Mouse (Mus musculus) effector memory CD4-positive, alpha-beta T cell, adult 5 months (primary cell): ENCODE data around the gene Gm3029. TPM values are rescaled to one million over a fixed set of nuclear protein-coding genes. Genes with fewer than 3 reads are reported as not detected.

Source experiments
- polyA plus RNA-seq: library from polyadenylated mRNA; unstranded; fragments of 100-300 nt; shearing (Covaris generic); gene quantifications from one replicate; pipeline ENCODE4 v1.2.1, GENCODE M21; 2017

The Gm3029 gene
- polyA plus RNA-seq: not detected

DNA sequence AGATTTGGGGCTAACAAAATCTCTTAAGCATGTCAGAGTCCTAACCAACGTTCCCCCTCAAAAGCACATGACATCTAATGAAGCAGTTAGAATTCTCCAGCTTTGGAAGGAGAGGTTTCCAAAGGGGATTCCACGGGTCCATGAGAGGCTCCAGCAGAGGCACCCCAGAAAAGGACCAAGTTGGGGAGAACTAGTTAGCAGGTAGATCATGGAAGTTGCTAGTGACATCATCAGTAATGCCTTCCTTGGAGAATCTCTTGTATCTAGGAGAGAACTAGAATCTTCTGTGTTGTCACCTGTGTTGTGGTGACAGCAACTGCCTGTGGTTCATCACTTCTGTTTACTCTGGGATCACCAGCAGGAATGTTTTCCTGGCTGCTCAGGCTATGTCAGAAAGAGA is at the start of gene Gm3029:
TSS of gene Gm3029 (plus strand) at position 301 of the 400 bp plus-strand sequence.

DNA sequence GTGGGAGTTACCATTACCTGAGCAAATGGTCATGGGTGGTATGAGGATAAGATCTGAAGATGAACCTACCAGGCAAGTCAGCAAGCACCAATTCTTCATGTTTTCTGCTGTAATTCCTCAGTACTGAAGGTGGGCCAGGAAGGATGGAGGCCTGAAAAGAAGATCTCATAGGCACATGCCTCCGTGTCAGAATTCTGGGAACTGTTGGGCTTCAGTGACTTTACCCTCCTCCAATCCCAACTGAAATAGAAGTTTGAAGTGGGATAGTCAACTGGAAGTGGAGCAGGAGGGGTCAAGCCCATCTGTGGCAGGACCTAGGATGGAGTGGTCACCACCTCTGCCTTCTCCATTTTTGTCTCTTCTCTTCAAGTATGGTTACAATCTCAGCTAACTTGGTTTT is 47.7 kb upstream of the Gm3029 start, which contains the start of gene Gm2916:
TSS of gene Gm2916 (plus strand) at position 301 of the 400 bp plus-strand sequence.

DNA sequence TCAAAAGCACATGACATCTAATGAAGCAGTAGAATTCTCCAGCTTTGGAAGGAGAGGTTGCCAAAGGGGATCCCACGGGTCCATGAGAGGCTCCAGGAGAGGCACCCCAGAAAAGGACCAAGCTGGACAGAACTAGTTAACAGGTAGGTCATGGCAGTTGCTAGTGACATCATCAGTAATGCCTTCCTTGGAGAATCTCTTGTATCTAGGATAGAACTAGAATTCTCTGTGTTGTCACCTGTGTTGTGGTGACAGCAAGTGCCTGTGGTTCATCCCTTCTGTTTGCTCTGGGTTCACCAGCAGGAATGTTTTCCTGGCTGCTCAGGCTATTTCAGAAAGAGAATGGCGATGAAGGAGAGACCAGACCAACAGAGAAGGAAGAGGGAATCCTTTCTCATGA is 31.7 kb downstream of the Gm3029 start, which contains the start of gene Gm3095:
TSS of gene Gm3095 (plus strand) at position 301 of the 400 bp plus-strand sequence.

Other genes starting within 250 kb of the Gm3029 start
- not detected for gene Gm3043, start 243.0 kb upstream of the Gm3029 start, polyA plus RNA-seq
- not detected for gene Gm3002, start 121.7 kb upstream of the Gm3029 start, polyA plus RNA-seq
- not detected for gene Gm3033, start 85.5 kb upstream of the Gm3029 start, polyA plus RNA-seq
- gene Gm2916, start 47.6 kb upstream of the Gm3029 start, polyA plus RNA-seq: not detected
- gene Gm3095, start 31.8 kb downstream of the Gm3029 start, polyA plus RNA-seq: not detected
- not detected for gene Gm3099, start 66.6 kb downstream of the Gm3029 start, polyA plus RNA-seq
- not detected for gene Gm5796, start 92.2 kb downstream of the Gm3029 start, polyA plus RNA-seq
- gene Gm3115, start 152.4 kb downstream of the Gm3029 start, polyA plus RNA-seq: not detected
- gene Gm8108, start 178.8 kb downstream of the Gm3029 start, polyA plus RNA-seq: not detected
- not detected for gene Gm3127, start 233.3 kb downstream of the Gm3029 start, polyA plus RNA-seq